Mouse (Mus musculus) forebrain, embryonic 16.5 days (tissue): ENCODE results near the gene Myo3b. TPM values are rescaled to one million over a fixed set of nuclear protein-coding genes. Genes with fewer than 3 reads are reported as not detected.
"Not testable (repeated sequence)": the region's sequence is repeated elsewhere in the genome, so short reads cannot be mapped to it uniquely, and the experiment has no call there.

Source experiments
- ATAC-seq: fragments of 200-750 bp; cut with Nextera tagmentation; 2 replicates; pipeline ENCODE4 v1.8.0; 2017; ENCODE audit warnings: mild to moderate bottlenecking, moderate library complexity
- H3K27ac ChIP-seq: fragments of 300-500 bp; sonication (generic); 2 replicates; pipeline ENCODE4 v1.5.1; 2014; ENCODE audit warnings: low read length, control low read depth
- H3K27me3 ChIP-seq: fragments of 300-500 bp; sonication (generic); replicated peaks from 2 replicates; pipeline ENCODE4 v1.6.1; 2014; ENCODE audit warnings: low read length; ENCODE audit not compliant: control insufficient read depth, insufficient read depth
- H3K36me3 ChIP-seq: fragments of 300-500 bp; sonication (generic); 2 replicates; pipeline ENCODE4 v1.6.1; 2014; ENCODE audit not compliant: control insufficient read depth, insufficient read depth
- H3K4me1 ChIP-seq: fragments of 300-500 bp; sonication (generic); replicated peaks from 2 replicates; pipeline ENCODE4 v1.6.1; 2014; ENCODE audit warnings: low read length; ENCODE audit not compliant: control insufficient read depth, insufficient read depth
- H3K4me2 ChIP-seq: fragments of 300-500 bp; sonication (generic); 2 replicates; pipeline ENCODE4 v1.6.1; 2014; ENCODE audit warnings: mild to moderate bottlenecking, low read length, control low read depth
- H3K4me3 ChIP-seq: fragments of 300-500 bp; sonication (generic); replicated peaks from 2 replicates; pipeline ENCODE4 v1.5.1; 2014; ENCODE audit warnings: mild to moderate bottlenecking, low read length, control low read depth
- H3K9ac ChIP-seq: fragments of 300-500 bp; sonication (generic); replicated peaks from 2 replicates; pipeline ENCODE4 v1.6.1; 2014; ENCODE audit warnings: low read depth, low read length, control low read depth
- H3K9me3 ChIP-seq: fragments of 300-500 bp; sonication (generic); 2 replicates; pipeline ENCODE4 v1.6.1; 2016; ENCODE audit warnings: low read length; ENCODE audit not compliant: control insufficient read depth
- WGBS: fragments of 180-500 bp; shearing (Covaris S2); extraction: QIAGEN DNeasy Blood & Tissue Kit; methylation state at CpG from one replicate; pipeline ENCODE4 v1.1.7; 2014; 5-methylcytosine and 5-hydroxymethylcytosine counted together
- polyA plus RNA-seq: library from polyadenylated mRNA; unstranded; fragments of >200 nt; fragmentation: Nextera tagmentation; extraction: Ambion mirVana; gene quantifications from 2 replicates; pipeline ENCODE4 v1.2.1, GENCODE M21; 2015

The Myo3b gene
- polyA plus RNA-seq, 1 experiment from 2014 or later = 0.34 TPM

GRCm38 (mm10) chr2:70218469-70218868 lies 179.5 kb downstream of the Myo3b start:
- H3K4me3 ChIP-seq = no peak overlapping the region

DNA sequence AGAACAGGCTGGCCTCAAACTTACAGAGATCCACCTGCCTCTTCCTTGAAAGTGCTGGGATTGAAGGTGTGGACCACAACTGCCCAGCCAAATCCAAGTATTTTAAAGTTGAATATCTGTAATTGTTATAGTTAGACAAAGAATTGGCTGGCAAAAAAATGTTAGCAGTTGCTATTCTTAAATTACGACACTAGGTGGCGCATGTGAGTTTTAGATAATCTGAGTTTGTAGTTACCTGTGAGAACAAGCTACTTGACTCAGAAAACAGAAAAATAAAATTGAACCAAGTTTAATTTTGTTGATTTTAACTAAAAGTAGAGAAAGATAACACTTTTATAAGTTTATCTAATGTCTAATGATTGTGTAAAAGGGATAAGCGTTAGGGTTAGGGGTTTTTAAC lies 187.8 kb downstream of the Myo3b start:
- H3K9me3 ChIP-seq = no peaks in the 10 kb centered on the region
- no peak for ATAC-seq
- no peak overlapping the region for H3K9ac ChIP-seq
- H3K4me3 ChIP-seq = no peak overlapping the region
- H3K27ac ChIP-seq = no peak overlapping the region
- H3K4me1 ChIP-seq = no peaks in the 10 kb centered on the region
- H3K4me2 ChIP-seq = no peak overlapping the region
- H3K36me3 ChIP-seq = no peaks in the 10 kb centered on the region
- 12% methylated on average over 3 of the region's 3 CpGs for WGBS
- no peaks in the 10 kb centered on the region; the same call in 1 of the 2 replicates for H3K27me3 ChIP-seq

More at GRCm38 (mm10) chr2:70218469-70218868, 179.5 kb downstream of the Myo3b start:
- 31% methylated on average over 8 of the region's 8 CpGs for WGBS
- no peaks in the 10 kb centered on the region for H3K9me3 ChIP-seq
- no peaks in the 10 kb centered on the region for H3K27me3 ChIP-seq
- ATAC-seq = no peak
- no peak overlapping the region for H3K9ac ChIP-seq
- no peak overlapping the region for H3K4me2 ChIP-seq
- H3K27ac ChIP-seq = no peak overlapping the region
- no peaks in the 10 kb centered on the region for H3K36me3 ChIP-seq
- H3K4me1 ChIP-seq = peaks cover 8% of the 10 kb centered on the region

DNA sequence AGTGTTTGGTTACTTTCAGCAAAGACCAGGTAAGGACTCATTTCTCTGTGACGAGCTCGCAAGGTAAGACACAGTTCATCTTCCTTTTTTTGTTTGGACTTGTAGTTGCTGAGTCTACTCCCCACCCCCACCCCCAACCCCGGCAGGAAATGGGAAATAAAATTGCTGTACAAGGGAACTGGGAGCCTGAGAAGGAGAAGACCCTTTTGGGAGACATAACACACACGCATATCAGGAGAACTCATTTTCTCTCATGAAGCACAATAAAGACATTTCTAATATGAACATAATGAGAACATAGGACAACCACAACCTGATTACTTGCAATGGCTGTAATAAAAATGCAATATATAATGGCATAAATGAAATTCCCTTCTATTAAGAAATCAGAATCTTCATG lies 195.5 kb downstream of the Myo3b start:
- H3K4me1 ChIP-seq, H3K9ac ChIP-seq, H3K9me3 ChIP-seq, H3K36me3 ChIP-seq, H3K4me2 ChIP-seq, ATAC-seq, H3K27ac ChIP-seq, H3K27me3 ChIP-seq, H3K4me3 ChIP-seq: not testable (repeated sequence)
- 89% methylated on average over 3 of the region's 4 CpGs for WGBS

GRCm38 (mm10) chr2:70245981-70246380 lies 207.1 kb downstream of the Myo3b start:
- no peak overlapping the region for H3K27ac ChIP-seq

GRCm38 (mm10) chr2:70248616-70249015 lies 209.7 kb downstream of the Myo3b start:
- H3K9me3 ChIP-seq = no peaks in the 10 kb centered on the region
- no peak overlapping the region for H3K9ac ChIP-seq
- no peak overlapping the region for H3K4me3 ChIP-seq
- no peak overlapping the region for H3K27ac ChIP-seq
- no peak overlapping the region for H3K4me2 ChIP-seq
- ATAC-seq = no peak
- WGBS = 92% methylated on average over 7 of the region's 7 CpGs
- H3K27me3 ChIP-seq = no peaks in the 10 kb centered on the region
- H3K36me3 ChIP-seq = no peaks in the 10 kb centered on the region
- no peaks in the 10 kb centered on the region for H3K4me1 ChIP-seq

More at GRCm38 (mm10) chr2:70245981-70246380, 207.1 kb downstream of the Myo3b start:
- no peaks in the 10 kb centered on the region for H3K9me3 ChIP-seq
- WGBS = 73% methylated on average over 4 of the region's 4 CpGs
- no peak overlapping the region for H3K9ac ChIP-seq
- no peak overlapping the region for H3K4me3 ChIP-seq
- no peaks in the 10 kb centered on the region for H3K4me1 ChIP-seq
- no peak overlapping the region for H3K4me2 ChIP-seq
- ATAC-seq = no peak
- H3K36me3 ChIP-seq = no peaks in the 10 kb centered on the region
- H3K27me3 ChIP-seq = no peaks in the 10 kb centered on the region

DNA sequence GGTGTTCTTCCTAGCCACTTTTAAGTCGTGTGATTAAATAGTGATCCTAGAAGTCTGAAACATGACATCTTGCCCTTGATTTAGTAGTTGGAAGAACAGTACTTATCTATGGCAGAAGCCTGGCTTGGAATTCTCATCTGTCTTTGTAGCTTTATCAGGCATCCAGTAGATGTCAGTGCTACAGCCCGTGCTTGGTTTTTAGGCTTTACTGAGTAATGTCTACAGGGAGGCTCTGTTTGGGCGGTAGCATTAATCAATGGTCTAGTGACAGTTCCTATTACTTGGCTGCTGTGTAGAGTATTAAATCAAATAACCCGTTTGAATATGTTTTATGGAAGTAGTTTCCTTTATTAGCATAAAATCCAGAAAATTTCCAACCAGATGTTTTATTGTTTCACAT lies 210.9 kb downstream of the Myo3b start:
- H3K4me3 ChIP-seq = no peak overlapping the region
- ATAC-seq = no peak
- no peaks in the 10 kb centered on the region for H3K27me3 ChIP-seq
- H3K36me3 ChIP-seq = no peaks in the 10 kb centered on the region
- no peak overlapping the region for H3K4me2 ChIP-seq
- H3K27ac ChIP-seq = no peak overlapping the region
- H3K4me1 ChIP-seq = no peaks in the 10 kb centered on the region
- no peaks in the 10 kb centered on the region for H3K9me3 ChIP-seq
- no peak overlapping the region for H3K9ac ChIP-seq
- WGBS = 72% methylated on average over 4 of the region's 4 CpGs

DNA sequence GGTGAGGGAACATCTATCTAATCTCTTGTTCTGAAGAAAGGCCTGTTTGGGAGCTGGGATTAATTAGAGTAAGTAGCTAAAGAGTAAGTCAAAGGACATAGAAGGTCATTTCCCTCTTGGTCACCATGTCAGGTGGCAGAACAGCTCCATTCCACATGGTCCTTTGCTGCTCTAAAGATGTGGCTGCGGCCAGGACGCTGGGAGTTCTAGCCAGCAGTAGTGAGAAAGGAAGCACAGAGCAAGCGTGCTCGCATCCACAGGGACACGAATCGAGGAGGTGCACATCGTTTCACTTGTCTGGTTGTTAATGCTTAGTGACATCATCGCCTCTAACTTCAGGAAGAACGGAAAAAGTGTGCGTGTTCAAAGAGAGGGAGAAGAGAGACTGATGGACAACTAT lies 212.3 kb downstream of the Myo3b start:
- 88% methylated on average over 10 of the region's 10 CpGs for WGBS
- no peak for ATAC-seq

GRCm38 (mm10) chr2:70259357-70260000 lies 220.6 kb downstream of the Myo3b start:
- Histone ChIP-seq H3K4me1 (peaks cover 28% of the 10 kb centered on the region), H3K4me2 (no peak overlapping the region), H3K36me3 (no peaks in the 10 kb centered on the region), H3K9me3 (no peaks in the 10 kb centered on the region), H3K27ac (no peak overlapping the region; the same call in 1 of the 2 replicates), H3K27me3 (no peaks in the 10 kb centered on the region), H3K9ac (no peak overlapping the region), H3K4me3 (no peak overlapping the region)
- ATAC-seq = peak; percentile 57
- 24% methylated on average over 8 of the region's 8 CpGs for WGBS

More for the DNA sequence above, 212.3 kb downstream of the Myo3b start:
- Histone ChIP-seq H3K4me2 (no peak overlapping the region), H3K27me3 (no peaks in the 10 kb centered on the region), H3K36me3 (no peaks in the 10 kb centered on the region), H3K27ac (no peak overlapping the region), H3K9ac (no peak overlapping the region), H3K4me1 (no peaks in the 10 kb centered on the region), H3K9me3 (no peaks in the 10 kb centered on the region), H3K4me3 (no peak overlapping the region)

- H3K27ac ChIP-seq = no peak overlapping the region; the same call in 1 of the 2 replicates
- peak; percentile 46; the same call in 1 of the 2 replicates for ATAC-seq
- 10% methylated on average over 2 of the region's 2 CpGs for WGBS
Measured at GRCm38 (mm10) chr2:70260646-70261195, 221.8 kb downstream of the Myo3b start.

More at GRCm38 (mm10) chr2:70260646-70261195, 221.8 kb downstream of the Myo3b start:
- H3K4me3 ChIP-seq = no peak overlapping the region
- H3K27me3 ChIP-seq = no peaks in the 10 kb centered on the region
- no peaks in the 10 kb centered on the region for H3K36me3 ChIP-seq
- no peak overlapping the region for H3K4me2 ChIP-seq
- no peak overlapping the region for H3K9ac ChIP-seq
- H3K4me1 ChIP-seq = peaks cover 28% of the 10 kb centered on the region
- no peaks in the 10 kb centered on the region for H3K9me3 ChIP-seq
